Mouse (Mus musculus): ENCODE results near the gene Efcab14.

DNA sequence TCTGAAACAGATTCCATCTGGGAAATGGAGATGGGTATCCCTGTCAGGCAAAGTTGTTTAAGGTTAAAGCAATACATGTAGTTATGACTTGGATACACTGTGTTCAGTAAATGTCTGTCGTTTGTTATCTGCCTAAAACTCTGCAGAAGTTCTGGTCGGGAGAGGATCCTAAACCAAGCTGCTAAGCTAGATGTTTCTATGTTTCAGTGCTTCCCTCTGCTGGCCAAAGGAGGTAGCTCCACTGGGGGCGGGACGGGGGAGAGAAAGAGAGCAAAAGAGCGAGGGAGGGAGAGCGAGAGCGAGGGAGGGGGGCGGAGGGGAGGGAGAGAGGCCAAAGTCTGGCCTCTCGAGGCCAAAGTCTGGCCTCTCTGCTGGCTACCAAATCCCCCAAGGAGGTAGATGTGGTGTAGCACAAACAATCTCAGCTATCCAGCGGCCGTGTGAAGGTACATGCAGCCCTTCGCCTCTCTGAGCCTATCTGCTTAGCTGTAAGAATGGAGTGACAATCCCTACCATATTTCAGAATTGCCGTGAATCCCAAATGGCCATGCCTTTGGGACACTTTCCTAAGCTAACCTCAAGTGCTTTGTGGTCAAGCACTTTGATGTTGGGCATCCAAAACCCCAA lies 27.6 kb upstream of the Efcab14 start:
- TF ChIP-seq CTCF (IDR thresholded peaks at IDR 0.05; ENCODE audit: low read depth) (peak; percentile 87), EP300 (optimal IDR thresholded peaks at IDR 0.05) (no peak)

Measured in stomach, postnatal 0 days (tissue).